Mouse (Mus musculus): ENCODE measurements at regions not wholly inside any gene's neighbourhood (a gene's known extent, or its start where the extent isn't known, plus 50 kb on each side); places are given as distances from the start of the nearest gene placed in this dataset.
A peak's percentile ranks its signal among the peaks of the same experiment; 100 is the strongest.

- H3K9me3 ChIP-seq = no peaks in the 10 kb centered on the region
- no peak overlapping the region for H3K27ac ChIP-seq (replicated peaks)
- H3K27me3 ChIP-seq (replicated peaks; ENCODE audit: low read depth, poor library complexity, severe bottlenecking) = no peaks in the 10 kb centered on the region
- no peaks in the 10 kb centered on the region for H3K4me1 ChIP-seq
- 85% methylated on average over 6 of the region's 6 CpGs for WGBS
- no peak overlapping the region for H3K4me3 ChIP-seq
- H3K36me3 ChIP-seq (replicated peaks) = no peaks in the 10 kb centered on the region
- DNase-seq (ENCODE audit: low spot score) = no peak
Measured at GRCm38 (mm10) chr10:92312278-92312677, 409.9 kb downstream of the Nedd1 start.

- H3K4me1 ChIP-seq = no peaks in the 10 kb centered on the region
- no peak overlapping the region for H3K4me3 ChIP-seq
- H3K27me3 ChIP-seq (replicated peaks; ENCODE audit: low read depth, poor library complexity, severe bottlenecking) = no peaks in the 10 kb centered on the region
- no peaks in the 10 kb centered on the region for H3K9me3 ChIP-seq
- no peaks in the 10 kb centered on the region for H3K36me3 ChIP-seq (replicated peaks)
- WGBS = 95% methylated on average over 3 of the region's 3 CpGs
- no peak for DNase-seq (ENCODE audit: low spot score)
- no peak overlapping the region for H3K27ac ChIP-seq (replicated peaks)
Measured at GRCm38 (mm10) chr10:92308643-92309042, 413.6 kb downstream of the Nedd1 start.

- no peaks in the 10 kb centered on the region for H3K4me1 ChIP-seq
- H3K27me3 ChIP-seq (replicated peaks; ENCODE audit: low read depth, poor library complexity, severe bottlenecking) = no peaks in the 10 kb centered on the region
- H3K9me3 ChIP-seq = no peaks in the 10 kb centered on the region
- H3K4me3 ChIP-seq = no peak overlapping the region
- H3K27ac ChIP-seq (replicated peaks) = no peak overlapping the region
- H3K36me3 ChIP-seq (replicated peaks) = no peaks in the 10 kb centered on the region
- 40% methylated on average over 3 of the region's 3 CpGs for WGBS
- no peak for DNase-seq (ENCODE audit: low spot score)
Measured at GRCm38 (mm10) chr10:92307861-92308260, 414.4 kb downstream of the Nedd1 start.

GRCm38 (mm10) chr10:92298693-92299092 is 423.5 kb downstream of the Nedd1 start:
- Histone ChIP-seq H3K27ac (replicated peaks) (no peak overlapping the region), H3K36me3 (replicated peaks) (no peaks in the 10 kb centered on the region), H3K4me1 (peaks cover 4% of the 10 kb centered on the region; the same call in 1 of the 2 replicates), H3K9me3 (no peaks in the 10 kb centered on the region), H3K27me3 (replicated peaks; ENCODE audit: low read depth, poor library complexity, severe bottlenecking) (no peaks in the 10 kb centered on the region), H3K4me3 (no peak overlapping the region)
- peak; percentile 37 for DNase-seq (ENCODE audit: low spot score)
- WGBS = 63% methylated on average over 13 of the region's 13 CpGs

- no peaks in the 10 kb centered on the region for H3K9me3 ChIP-seq
- peaks cover 4% of the 10 kb centered on the region; the same call in 1 of the 2 replicates for H3K4me1 ChIP-seq
- H3K27me3 ChIP-seq (replicated peaks; ENCODE audit: low read depth, poor library complexity, severe bottlenecking) = no peaks in the 10 kb centered on the region
- 68% methylated on average over 4 of the region's 4 CpGs for WGBS
- no peak for DNase-seq (ENCODE audit: low spot score)
- H3K4me3 ChIP-seq = no peak overlapping the region
- no peaks in the 10 kb centered on the region for H3K36me3 ChIP-seq (replicated peaks)
- no peak overlapping the region for H3K27ac ChIP-seq (replicated peaks)
Measured at GRCm38 (mm10) chr10:92296837-92297236, 425.4 kb downstream of the Nedd1 start.

GRCm38 (mm10) chr10:92296303-92296702 is 425.9 kb downstream of the Nedd1 start:
- 82% methylated on average over 9 of the region's 9 CpGs for whole genome bisulfite sequencing
- H3K27ac ChIP-seq (replicated peaks) = no peak overlapping the region
- no peak overlapping the region for H3K4me3 ChIP-seq
- no peak for DNase-seq (ENCODE audit: low spot score)
- peaks cover 4% of the 10 kb centered on the region; the same call in 1 of the 2 replicates for H3K4me1 ChIP-seq
- no peaks in the 10 kb centered on the region for H3K36me3 ChIP-seq (replicated peaks)
- no peaks in the 10 kb centered on the region for H3K9me3 ChIP-seq
- no peaks in the 10 kb centered on the region for H3K27me3 ChIP-seq (replicated peaks; ENCODE audit: low read depth, poor library complexity, severe bottlenecking)

GRCm38 (mm10) chr10:92293261-92293660 is 429.0 kb downstream of the Nedd1 start:
- Histone ChIP-seq H3K27ac (replicated peaks) (no peak overlapping the region), H3K36me3 (replicated peaks) (no peaks in the 10 kb centered on the region), H3K9me3 (no peaks in the 10 kb centered on the region), H3K4me3 (no peak overlapping the region), H3K27me3 (replicated peaks; ENCODE audit: low read depth, poor library complexity, severe bottlenecking) (no peaks in the 10 kb centered on the region), H3K4me1 (peaks cover 8% of the 10 kb centered on the region; the same call in 1 of the 2 replicates)
- DNase-seq (ENCODE audit: low spot score) = no peak
- 73% methylated on average over 4 of the region's 4 CpGs for WGBS

GRCm38 (mm10) chr10:92289230-92289629 is 433.0 kb downstream of the Nedd1 start:
- DNase-seq (ENCODE audit: low spot score) = no peak
- WGBS = 38% methylated on average over 5 of the region's 5 CpGs

GRCm38 (mm10) chr10:92284231-92284630 is 438.0 kb downstream of the Nedd1 start:
- H3K4me1 ChIP-seq = peaks cover 8% of the 10 kb centered on the region; the same call in 1 of the 2 replicates
- H3K27me3 ChIP-seq (replicated peaks; ENCODE audit: low read depth, poor library complexity, severe bottlenecking) = no peaks in the 10 kb centered on the region
- no peak overlapping the region for H3K27ac ChIP-seq (replicated peaks)
- no peaks in the 10 kb centered on the region for H3K36me3 ChIP-seq (replicated peaks)
- 65% methylated on average over 4 of the region's 4 CpGs for WGBS
- DNase-seq (ENCODE audit: low spot score) = no peak
- no peak overlapping the region for H3K4me3 ChIP-seq
- H3K9me3 ChIP-seq = no peaks in the 10 kb centered on the region

More at GRCm38 (mm10) chr10:92289230-92289629, 433.0 kb downstream of the Nedd1 start:
- Histone ChIP-seq H3K27me3 (replicated peaks; ENCODE audit: low read depth, poor library complexity, severe bottlenecking) (no peaks in the 10 kb centered on the region), H3K4me3 (no peak overlapping the region), H3K4me1 (peaks cover 7% of the 10 kb centered on the region; the same call in 1 of the 2 replicates), H3K36me3 (replicated peaks) (no peaks in the 10 kb centered on the region), H3K9me3 (no peaks in the 10 kb centered on the region), H3K27ac (replicated peaks) (no peak overlapping the region)

- 21% methylated on average over 2 of the region's 2 CpGs for WGBS
- no peak overlapping the region for H3K27ac ChIP-seq (replicated peaks)
- no peak for DNase-seq (ENCODE audit: low spot score)
Measured at GRCm38 (mm10) chr10:92277981-92278380, 444.2 kb downstream of the Nedd1 start.

GRCm38 (mm10) chr10:92257815-92258214 is 464.4 kb downstream of the Nedd1 start:
- H3K4me3 ChIP-seq = no peak overlapping the region
- no peak for DNase-seq (ENCODE audit: low spot score)
- no peak overlapping the region for H3K27ac ChIP-seq (replicated peaks)
- H3K36me3 ChIP-seq (replicated peaks) = no peaks in the 10 kb centered on the region
- 63% methylated on average over 3 of the region's 3 CpGs for WGBS
- no peaks in the 10 kb centered on the region for H3K27me3 ChIP-seq (replicated peaks; ENCODE audit: low read depth, poor library complexity, severe bottlenecking)
- H3K4me1 ChIP-seq = no peaks in the 10 kb centered on the region
- no peaks in the 10 kb centered on the region for H3K9me3 ChIP-seq

More at GRCm38 (mm10) chr10:92277981-92278380, 444.2 kb downstream of the Nedd1 start:
- H3K4me1 ChIP-seq = peaks cover 8% of the 10 kb centered on the region
- no peaks in the 10 kb centered on the region for H3K36me3 ChIP-seq (replicated peaks)
- no peak overlapping the region for H3K4me3 ChIP-seq
- no peaks in the 10 kb centered on the region for H3K27me3 ChIP-seq (replicated peaks; ENCODE audit: low read depth, poor library complexity, severe bottlenecking)
- H3K9me3 ChIP-seq = no peaks in the 10 kb centered on the region

- Histone ChIP-seq H3K27me3 (replicated peaks; ENCODE audit: low read depth, poor library complexity, severe bottlenecking) (no peaks in the 10 kb centered on the region), H3K4me1 (peaks cover 21% of the 10 kb centered on the region), H3K4me3 (no peak overlapping the region), H3K36me3 (replicated peaks) (no peaks in the 10 kb centered on the region), H3K27ac (replicated peaks) (no peak overlapping the region), H3K9me3 (no peaks in the 10 kb centered on the region)
- WGBS = 28% methylated on average over 3 of the region's 3 CpGs
- no peak for DNase-seq (ENCODE audit: low spot score)
Measured at GRCm38 (mm10) chr10:92248648-92249047, 473.6 kb downstream of the Nedd1 start.

GRCm38 (mm10) chr10:92247449-92247805 is 474.8 kb downstream of the Nedd1 start:
- WGBS = 34% methylated on average over 5 of the region's 5 CpGs
- Histone ChIP-seq H3K27me3 (replicated peaks; ENCODE audit: low read depth, poor library complexity, severe bottlenecking) (no peaks in the 10 kb centered on the region), H3K27ac (replicated peaks) (no peak overlapping the region), H3K4me3 (no peak overlapping the region), H3K36me3 (replicated peaks) (no peaks in the 10 kb centered on the region), H3K9me3 (no peaks in the 10 kb centered on the region), H3K4me1 (peaks cover 21% of the 10 kb centered on the region)
- no peak for DNase-seq (ENCODE audit: low spot score)
